Mouse (Mus musculus): Measurements from ENCODE around the gene Tceal7. TPM values are rescaled to one million over a fixed set of nuclear protein-coding genes. Genes with fewer than 3 reads are reported as not detected.

Gene Tceal7
- polyA plus RNA-seq, 1 experiment = not detected

- H3K4me3 ChIP-seq (ENCODE audit: insufficient read depth, low read length) = no peak overlapping the region
- TF ChIP-seq CTCF (IDR thresholded peaks at IDR 0.05; ENCODE audit: borderline replicate concordance, insufficient read depth, low read length) (no peak), POLR2A (IDR thresholded peaks at IDR 0.05; ENCODE audit: low read depth, low read length) (no peak)
- H3K27ac ChIP-seq (ENCODE audit: insufficient read depth, low read length) = no peak overlapping the region
- no peaks in the 10 kb centered on the region for H3K4me1 ChIP-seq (ENCODE audit: control insufficient read depth, insufficient read depth, low read length)
Measured at GRCm38 (mm10) chrX:136274542-136274941, 60.0 kb downstream of the Tceal7 start.

GRCm38 (mm10) chrX:136275386-136275785, 60.8 kb downstream of the Tceal7 start:
- no peaks in the 10 kb centered on the region for H3K4me1 ChIP-seq (ENCODE audit: control insufficient read depth, insufficient read depth, low read length)
- TF ChIP-seq CTCF (IDR thresholded peaks at IDR 0.05; ENCODE audit: borderline replicate concordance, insufficient read depth, low read length) (no peak), POLR2A (IDR thresholded peaks at IDR 0.05; ENCODE audit: low read depth, low read length) (no peak)
- no peak overlapping the region for H3K4me3 ChIP-seq (ENCODE audit: insufficient read depth, low read length)
- no peak overlapping the region for H3K27ac ChIP-seq (ENCODE audit: insufficient read depth, low read length)

Other genes starting within 250 kb of the Tceal7 start
- 27.2 and 44.8 TPM in 2 replicates for gene Arxes2, start 221.0 kb upstream of the Tceal7 start, polyA plus RNA-seq (2011; ENCODE audit: insufficient read length, low read depth, missing spikeins)
- gene Arxes1, start 181.4 kb upstream of the Tceal7 start, polyA plus RNA-seq (2011; ENCODE audit: insufficient read length, low read depth, missing spikeins) = 3.6 and 12.2 TPM in 2 replicates
- not detected in 2 replicates for gene Bex2, start 146.5 kb upstream of the Tceal7 start, polyA plus RNA-seq (2011; ENCODE audit: insufficient read length, low read depth, missing spikeins)
- gene Nxf3, start 129.5 kb upstream of the Tceal7 start, polyA plus RNA-seq (2011; ENCODE audit: insufficient read length, low read depth, missing spikeins) = not detected in 2 replicates
- gene Bex4, start 75.8 kb upstream of the Tceal7 start, polyA plus RNA-seq (2011; ENCODE audit: insufficient read length, low read depth, missing spikeins) = 0.80 TPM in 1 of 2 replicates, not detected in the other
- gene Tceal8, start 42.4 kb upstream of the Tceal7 start, polyA plus RNA-seq (2011; ENCODE audit: insufficient read length, low read depth, missing spikeins) = 291 and 306 TPM in 2 replicates
- gene Tceal5, start 10.9 kb upstream of the Tceal7 start, polyA plus RNA-seq (2011; ENCODE audit: insufficient read length, low read depth, missing spikeins) = 1.2 and 2.8 TPM in 2 replicates
- 1.8 TPM in 1 of 2 replicates, not detected in the other for gene Bex1, start 734 bp downstream of the Tceal7 start, polyA plus RNA-seq (2011; ENCODE audit: insufficient read length, low read depth, missing spikeins)
- gene Tceal9, start 30.3 kb downstream of the Tceal7 start, polyA plus RNA-seq (2011; ENCODE audit: insufficient read length, low read depth, missing spikeins) = 254 and 302 TPM in 2 replicates
- gene Bex3, start 55.5 kb downstream of the Tceal7 start, polyA plus RNA-seq (2011; ENCODE audit: insufficient read length, low read depth, missing spikeins) = 197 and 203 TPM in 2 replicates